Mouse (Mus musculus): ENCODE data around the gene Hebp1. TPM values are rescaled to one million over a fixed set of nuclear protein-coding genes. Genes with fewer than 3 reads are reported as not detected.

Gene Hebp1
- polyA plus RNA-seq, 1 experiment from 2014 or later: 5.5 TPM

DNA sequence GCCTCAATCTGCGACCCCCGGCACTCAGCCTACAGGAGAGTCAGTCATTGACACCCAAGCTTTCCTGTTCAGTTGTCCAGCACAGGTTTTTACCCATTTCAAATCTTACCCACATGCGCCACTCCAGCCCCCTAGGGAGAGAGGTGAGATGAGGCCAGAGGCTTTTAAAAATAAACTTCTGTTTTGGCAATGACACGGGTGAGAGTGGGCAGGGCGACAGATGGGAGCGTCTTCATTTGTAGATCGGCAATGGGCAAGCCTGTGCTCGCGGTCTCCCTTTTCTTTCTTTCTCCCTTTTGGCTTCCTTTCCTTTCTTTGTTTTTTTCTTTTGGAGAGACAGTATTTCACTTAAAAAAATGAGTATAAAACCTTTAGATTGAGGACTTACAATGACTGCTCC lies 64.3 kb downstream of the Hebp1 start:
- 92% methylated on average over 9 of the region's 9 CpGs for WGBS
- Histone ChIP-seq H3K4me3 (ENCODE audit: low read depth, low read length) (no peak overlapping the region), H3K9me3 (replicated peaks; ENCODE audit: control insufficient read depth, low read length, poor library complexity, severe bottlenecking) (no peaks in the 10 kb centered on the region), H3K27me3 (ENCODE audit: control insufficient read depth, insufficient read depth, low read depth, low read length) (no peaks in the 10 kb centered on the region), H3K9ac (ENCODE audit: low read depth, low read length) (no peak overlapping the region), H3K4me1 (ENCODE audit: control insufficient read depth, insufficient read depth, low read length) (peaks cover 4% of the 10 kb centered on the region; the same call in 1 of the 2 replicates), H3K4me2 (ENCODE audit: low read length) (no peak overlapping the region), H3K36me3 (ENCODE audit: control insufficient read depth, insufficient read depth, low read length) (no peaks in the 10 kb centered on the region), H3K27ac (ENCODE audit: low read length) (no peak overlapping the region)
- ATAC-seq: no peak

DNA sequence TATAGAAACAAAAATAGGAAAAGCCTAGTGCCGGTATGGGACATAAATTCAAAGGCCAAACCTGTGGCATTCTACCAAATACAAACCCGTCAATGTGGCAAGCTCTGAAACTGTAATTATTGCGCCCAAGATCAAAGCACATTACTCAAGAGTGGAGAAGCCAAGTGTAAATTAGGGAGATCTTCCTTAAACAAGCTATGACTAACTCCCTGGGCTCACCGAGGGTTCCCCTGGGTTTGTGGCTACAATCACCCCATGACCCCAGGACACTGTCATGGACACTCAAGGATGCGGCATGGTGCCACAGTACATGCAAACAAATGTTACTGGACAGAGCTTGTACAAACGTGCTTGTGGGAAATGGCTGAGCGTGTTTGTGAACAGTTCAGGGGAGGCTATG lies 64.7 kb downstream of the Hebp1 start:
- no peak overlapping the region for H3K4me2 ChIP-seq (ENCODE audit: low read length)
- H3K4me3 ChIP-seq (ENCODE audit: low read depth, low read length): no peak overlapping the region
- no peaks in the 10 kb centered on the region for H3K36me3 ChIP-seq (ENCODE audit: control insufficient read depth, insufficient read depth, low read length)
- WGBS: 82% methylated on average over 7 of the region's 7 CpGs
- H3K27me3 ChIP-seq (ENCODE audit: control insufficient read depth, insufficient read depth, low read depth, low read length): no peaks in the 10 kb centered on the region
- H3K9me3 ChIP-seq (replicated peaks; ENCODE audit: control insufficient read depth, low read length, poor library complexity, severe bottlenecking): no peaks in the 10 kb centered on the region
- peaks cover 4% of the 10 kb centered on the region; the same call in 1 of the 2 replicates for H3K4me1 ChIP-seq (ENCODE audit: control insufficient read depth, insufficient read depth, low read length)
- no peak overlapping the region for H3K27ac ChIP-seq (ENCODE audit: low read length)
- ATAC-seq: no peak
- H3K9ac ChIP-seq (ENCODE audit: low read depth, low read length): no peak overlapping the region

DNA sequence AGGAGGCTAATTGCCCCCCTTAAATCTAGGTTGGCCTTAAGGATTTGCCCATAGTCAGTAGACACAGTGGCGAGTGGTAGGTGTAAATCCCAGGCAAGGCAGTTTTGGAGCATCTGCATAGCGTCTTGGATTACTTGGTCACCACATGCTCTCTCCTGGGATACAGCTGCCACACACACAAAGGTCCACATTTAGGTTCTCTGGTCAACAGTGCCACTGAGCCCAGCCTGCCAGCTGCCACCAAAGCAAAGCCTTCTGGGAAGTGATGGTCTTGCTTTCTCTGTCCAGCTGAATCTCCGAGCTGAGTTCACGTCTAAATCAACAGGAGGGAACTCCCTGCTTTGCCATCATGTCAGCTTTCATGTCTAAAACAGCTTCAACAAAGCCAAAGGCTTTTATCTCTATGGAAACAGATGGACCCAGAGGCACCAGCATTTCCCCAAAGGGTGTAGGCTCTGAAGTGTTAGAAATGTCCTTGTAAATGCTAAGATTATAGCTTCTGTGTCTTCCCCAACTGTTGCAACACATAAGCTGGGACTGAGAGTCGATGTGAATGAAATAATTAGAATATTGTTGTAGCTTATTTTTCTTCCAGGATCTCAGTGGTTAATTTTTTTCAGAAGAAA lies 73.0 kb downstream of the Hebp1 start:
- no peaks in the 10 kb centered on the region for H3K4me1 ChIP-seq (ENCODE audit: control insufficient read depth, insufficient read depth, low read length)
- no peak overlapping the region for H3K9ac ChIP-seq (ENCODE audit: low read depth, low read length)
- H3K4me3 ChIP-seq (ENCODE audit: low read depth, low read length): no peak overlapping the region
- no peaks in the 10 kb centered on the region for H3K36me3 ChIP-seq (ENCODE audit: control insufficient read depth, insufficient read depth, low read length)
- 41% methylated on average over 5 of the region's 5 CpGs for WGBS
- H3K4me2 ChIP-seq (ENCODE audit: low read length): no peak overlapping the region
- no peak for ATAC-seq
- no peaks in the 10 kb centered on the region for H3K9me3 ChIP-seq (replicated peaks; ENCODE audit: control insufficient read depth, low read length, poor library complexity, severe bottlenecking)
- H3K27ac ChIP-seq (ENCODE audit: low read length): no peak overlapping the region
- H3K27me3 ChIP-seq (ENCODE audit: control insufficient read depth, insufficient read depth, low read depth, low read length): no peaks in the 10 kb centered on the region

DNA sequence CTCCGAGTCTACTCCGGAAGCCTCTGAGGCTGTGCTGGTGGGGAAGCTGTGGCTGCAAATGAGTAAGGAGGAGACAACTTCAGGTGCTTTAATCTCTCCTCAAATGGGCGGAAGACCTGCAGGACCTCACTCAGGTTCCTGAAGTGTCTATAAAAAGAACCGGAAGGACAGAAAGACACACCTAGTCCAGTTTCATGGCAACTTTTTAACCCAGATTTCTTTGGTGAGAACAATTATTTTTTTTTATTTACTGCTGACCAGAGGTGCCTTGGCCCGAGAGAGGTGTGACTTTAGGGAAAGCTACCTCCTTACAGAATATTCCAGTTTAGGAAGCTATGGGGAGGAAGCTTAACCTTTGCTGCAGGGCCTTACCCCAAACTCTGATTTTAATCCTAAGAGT lies 79.6 kb downstream of the Hebp1 start, which contains the start of gene Gprc5d:
Gene Gprc5d (minus strand): TSS at position 101 of the 400 bp plus-strand sequence.
- no peak for ATAC-seq
- Histone ChIP-seq H3K27ac (ENCODE audit: low read length) (no peak within 1 kb of the TSS), H3K36me3 (ENCODE audit: control insufficient read depth, insufficient read depth, low read length) (no peaks in the 10 kb centered on the region), H3K9ac (ENCODE audit: low read depth, low read length) (no peak within 1 kb of the TSS), H3K4me1 (ENCODE audit: control insufficient read depth, insufficient read depth, low read length) (peaks cover 2% of the 10 kb centered on the region; the same call in 1 of the 2 replicates), H3K27me3 (ENCODE audit: control insufficient read depth, insufficient read depth, low read depth, low read length) (peaks cover 7% of the 10 kb centered on the region), H3K9me3 (replicated peaks; ENCODE audit: control insufficient read depth, low read length, poor library complexity, severe bottlenecking) (no peaks in the 10 kb centered on the region), H3K4me3 (ENCODE audit: low read depth, low read length) (no peak within 1 kb of the TSS), H3K4me2 (ENCODE audit: low read length) (no peak within 1 kb of the TSS)
- WGBS: 92% methylated on average over 5 of the region's 5 CpGs

DNA sequence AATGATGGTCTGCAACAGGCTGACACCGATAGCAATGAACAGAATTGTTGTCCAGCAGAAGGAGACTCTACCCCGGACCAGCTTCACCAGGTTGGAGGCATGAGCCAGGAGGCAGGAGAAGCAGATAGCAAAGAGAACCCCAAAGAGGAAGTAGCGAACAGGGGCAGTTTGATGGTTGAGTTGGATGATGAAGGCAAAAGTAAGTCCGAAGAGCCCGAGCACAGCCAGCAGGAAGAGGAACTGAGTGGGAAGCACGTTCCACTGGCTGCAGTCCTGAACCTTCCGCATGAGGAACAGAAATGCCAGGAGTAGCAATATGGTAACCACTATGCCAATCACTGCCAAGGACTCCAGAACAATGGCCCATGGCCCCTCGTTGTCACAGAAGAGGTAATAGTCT lies 81.3 kb downstream of the Hebp1 start:
- H3K4me1 ChIP-seq (ENCODE audit: control insufficient read depth, insufficient read depth, low read length): peaks cover 5% of the 10 kb centered on the region; the same call in 1 of the 2 replicates
- H3K27me3 ChIP-seq (ENCODE audit: control insufficient read depth, insufficient read depth, low read depth, low read length): peaks cover 7% of the 10 kb centered on the region
- WGBS: 97% methylated on average over 8 of the region's 8 CpGs
- no peak for ATAC-seq
- no peaks in the 10 kb centered on the region for H3K36me3 ChIP-seq (ENCODE audit: control insufficient read depth, insufficient read depth, low read length)
- H3K9ac ChIP-seq (ENCODE audit: low read depth, low read length): no peak overlapping the region
- no peaks in the 10 kb centered on the region for H3K9me3 ChIP-seq (replicated peaks; ENCODE audit: control insufficient read depth, low read length, poor library complexity, severe bottlenecking)
- no peak overlapping the region for H3K4me3 ChIP-seq (ENCODE audit: low read depth, low read length)
- H3K27ac ChIP-seq (ENCODE audit: low read length): no peak overlapping the region
- no peak overlapping the region for H3K4me2 ChIP-seq (ENCODE audit: low read length)

DNA sequence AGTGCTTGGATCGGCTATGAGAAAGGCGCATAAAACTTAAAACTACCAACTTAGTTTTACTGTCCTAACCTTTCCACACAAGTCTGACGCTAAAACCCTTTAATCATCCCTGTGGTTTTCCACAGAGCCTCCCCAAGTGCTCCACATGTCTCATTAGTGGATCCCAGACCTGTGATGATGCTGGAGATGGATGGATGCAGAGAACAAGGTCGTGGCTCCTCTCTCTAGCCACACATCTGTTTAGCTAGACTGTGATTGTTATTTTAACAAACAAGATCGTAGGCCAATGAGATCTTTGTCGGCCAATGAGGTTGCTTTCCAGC lies 84.7 kb downstream of the Hebp1 start:
- WGBS: 12% methylated on average over 6 of the region's 6 CpGs
- Histone ChIP-seq H3K4me3 (ENCODE audit: low read depth, low read length) (no peak overlapping the region), H3K4me1 (ENCODE audit: control insufficient read depth, insufficient read depth, low read length) (peaks cover 5% of the 10 kb centered on the region; the same call in 1 of the 2 replicates), H3K9ac (ENCODE audit: low read depth, low read length) (no peak overlapping the region), H3K36me3 (ENCODE audit: control insufficient read depth, insufficient read depth, low read length) (no peaks in the 10 kb centered on the region), H3K4me2 (ENCODE audit: low read length) (no peak overlapping the region), H3K27ac (ENCODE audit: low read length) (no peak overlapping the region), H3K9me3 (replicated peaks; ENCODE audit: control insufficient read depth, low read length, poor library complexity, severe bottlenecking) (no peaks in the 10 kb centered on the region), H3K27me3 (ENCODE audit: control insufficient read depth, insufficient read depth, low read depth, low read length) (peaks cover 7% of the 10 kb centered on the region)
- no peak for ATAC-seq

DNA sequence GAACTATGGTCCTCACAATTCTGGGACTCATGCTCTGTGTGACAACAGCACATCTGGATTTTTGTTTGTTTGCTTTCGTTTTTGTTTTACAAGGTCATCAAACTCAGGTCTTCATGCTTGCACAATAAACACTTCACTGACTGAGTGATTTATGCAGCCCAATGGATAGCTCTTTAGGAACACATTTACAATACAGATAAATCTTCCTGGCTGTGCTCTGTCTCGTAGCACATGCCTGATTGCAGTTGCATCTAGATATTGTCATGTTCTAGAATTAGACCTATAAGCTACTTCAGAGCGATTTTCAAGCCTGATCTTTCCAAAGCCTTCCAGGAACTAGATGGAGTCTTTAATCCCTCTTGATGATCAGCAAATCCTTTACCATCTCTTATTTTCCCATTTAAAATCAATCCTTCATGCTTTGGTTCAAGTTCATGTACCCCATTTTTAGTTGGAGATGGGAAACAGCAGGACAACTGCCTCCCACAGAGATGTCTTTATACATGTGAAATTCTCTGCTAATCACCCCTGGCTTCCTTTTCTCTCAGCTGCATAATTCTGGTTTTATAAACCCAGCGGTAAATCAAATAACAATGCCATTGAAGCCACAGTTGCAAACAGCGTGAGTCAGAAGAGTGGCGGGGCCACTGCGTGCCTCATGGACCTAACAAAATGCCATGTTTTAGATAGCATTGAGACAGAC lies 85.3 kb downstream of the Hebp1 start:
- peaks cover 7% of the 10 kb centered on the region for H3K27me3 ChIP-seq (ENCODE audit: control insufficient read depth, insufficient read depth, low read depth, low read length)
- WGBS: 7% methylated on average over 7 of the region's 7 CpGs
- no peaks in the 10 kb centered on the region for H3K36me3 ChIP-seq (ENCODE audit: control insufficient read depth, insufficient read depth, low read length)
- no peak overlapping the region for H3K4me2 ChIP-seq (ENCODE audit: low read length)
- H3K9me3 ChIP-seq (replicated peaks; ENCODE audit: control insufficient read depth, low read length, poor library complexity, severe bottlenecking): no peaks in the 10 kb centered on the region
- ATAC-seq: no peak
- no peak overlapping the region for H3K27ac ChIP-seq (ENCODE audit: low read length)
- no peak overlapping the region for H3K9ac ChIP-seq (ENCODE audit: low read depth, low read length)
- peaks cover 5% of the 10 kb centered on the region; the same call in 1 of the 2 replicates for H3K4me1 ChIP-seq (ENCODE audit: control insufficient read depth, insufficient read depth, low read length)
- no peak overlapping the region for H3K4me3 ChIP-seq (ENCODE audit: low read depth, low read length)

DNA sequence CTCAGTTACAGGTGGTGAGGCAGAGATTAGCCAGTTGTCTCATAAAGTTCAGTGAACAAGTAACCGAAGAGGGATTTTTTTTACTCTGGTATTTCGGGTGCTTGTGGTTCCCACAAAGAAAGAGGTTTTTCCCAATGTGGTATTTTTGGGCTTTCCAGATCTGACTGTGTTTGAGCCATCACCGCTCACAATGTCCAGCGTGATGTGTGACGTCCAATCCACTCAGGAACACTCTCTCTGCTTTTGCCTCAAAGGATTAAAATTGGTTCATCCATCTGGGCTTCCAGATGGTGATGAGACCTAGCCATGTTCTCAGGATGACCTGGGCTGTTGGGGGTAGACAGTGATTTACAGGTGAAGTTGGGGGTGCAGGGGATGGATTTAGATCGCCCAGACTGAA lies 90.8 kb downstream of the Hebp1 start:
- Histone ChIP-seq H3K9ac (ENCODE audit: low read depth, low read length) (no peak overlapping the region), H3K4me2 (ENCODE audit: low read length) (no peak overlapping the region), H3K27me3 (ENCODE audit: control insufficient read depth, insufficient read depth, low read depth, low read length) (no peaks in the 10 kb centered on the region; the same call in 1 of the 2 replicates), H3K4me3 (ENCODE audit: low read depth, low read length) (no peak overlapping the region), H3K9me3 (replicated peaks; ENCODE audit: control insufficient read depth, low read length, poor library complexity, severe bottlenecking) (no peaks in the 10 kb centered on the region), H3K27ac (ENCODE audit: low read length) (no peak overlapping the region), H3K36me3 (ENCODE audit: control insufficient read depth, insufficient read depth, low read length) (no peaks in the 10 kb centered on the region), H3K4me1 (ENCODE audit: control insufficient read depth, insufficient read depth, low read length) (peaks cover 4% of the 10 kb centered on the region; the same call in 1 of the 2 replicates)
- no peak for ATAC-seq
- 93% methylated on average over 6 of the region's 6 CpGs for WGBS

DNA sequence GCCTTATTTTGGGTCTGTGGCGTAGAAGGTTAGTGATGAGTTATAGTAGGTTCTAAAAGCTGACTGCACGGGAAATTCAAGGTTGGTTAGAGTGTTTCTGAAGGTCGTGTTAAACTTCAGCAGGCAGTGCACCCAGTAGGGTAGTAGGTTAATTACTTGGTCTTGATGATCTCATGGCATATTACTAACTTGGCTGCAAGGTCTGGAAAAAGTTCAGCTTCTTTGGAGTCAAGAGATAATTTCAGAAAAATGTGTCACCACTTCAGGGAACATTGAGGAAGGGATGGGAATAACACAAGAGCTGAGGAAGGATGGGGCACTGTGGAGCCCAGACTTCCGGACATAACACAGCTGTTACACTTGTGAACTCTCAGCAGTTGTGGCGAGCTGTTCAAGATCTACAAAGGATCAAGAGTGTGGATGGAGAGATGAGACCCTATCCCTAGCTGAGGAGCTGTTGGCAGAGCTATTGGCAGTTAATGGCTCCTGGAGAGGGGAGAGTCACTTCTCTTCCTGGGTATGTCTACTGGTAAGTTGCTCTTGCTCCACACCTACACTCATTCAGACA lies 95.0 kb downstream of the Hebp1 start:
- ATAC-seq: no peak
- no peak overlapping the region for H3K4me3 ChIP-seq (ENCODE audit: low read depth, low read length)
- 89% methylated on average over 5 of the region's 5 CpGs for WGBS
- H3K9me3 ChIP-seq (replicated peaks; ENCODE audit: control insufficient read depth, low read length, poor library complexity, severe bottlenecking): no peaks in the 10 kb centered on the region
- no peak overlapping the region for H3K27ac ChIP-seq (ENCODE audit: low read length)
- H3K36me3 ChIP-seq (ENCODE audit: control insufficient read depth, insufficient read depth, low read length): no peaks in the 10 kb centered on the region
- H3K9ac ChIP-seq (ENCODE audit: low read depth, low read length): no peak overlapping the region
- no peaks in the 10 kb centered on the region for H3K27me3 ChIP-seq (ENCODE audit: control insufficient read depth, insufficient read depth, low read depth, low read length)
- no peak overlapping the region for H3K4me2 ChIP-seq (ENCODE audit: low read length)
- H3K4me1 ChIP-seq (ENCODE audit: control insufficient read depth, insufficient read depth, low read length): peaks cover 4% of the 10 kb centered on the region; the same call in 1 of the 2 replicates
